Mouse (Mus musculus): ENCODE results near the gene Ndufa3. TPM values are rescaled to one million over a fixed set of nuclear protein-coding genes. Genes with fewer than 3 reads are reported as not detected.
"Not testable (repeated sequence)": the region's sequence is repeated elsewhere in the genome, so short reads cannot be mapped to it uniquely, and the experiment has no call there.

The Ndufa3 gene
- polyA plus RNA-seq (2015; fragmentation: Nextera tagmentation; extraction: Ambion mirVana) = 375 and 400 TPM in 2 replicates

- Histone ChIP-seq H3K4me1 (ENCODE audit: control insufficient read depth, insufficient read depth, low read length) (peaks cover 11% of the 10 kb centered on the region), H3K4me2 (ENCODE audit: low read length) (peak within 1 kb of the TSS; percentile 69), H3K36me3 (ENCODE audit: control insufficient read depth, insufficient read depth, low read length) (peaks cover 12% of the 10 kb centered on the region), H3K9ac (ENCODE audit: low read depth, low read length) (peak within 1 kb of the TSS; percentile 83), H3K27ac (ENCODE audit: low read length) (peak within 1 kb of the TSS; percentile 80), H3K4me3 (ENCODE audit: low read depth, low read length) (peak within 1 kb of the TSS; percentile 82), H3K27me3 (ENCODE audit: control insufficient read depth, insufficient read depth, low read depth, low read length) (no peaks in the 10 kb centered on the region), H3K9me3 (replicated peaks; ENCODE audit: control insufficient read depth, low read length, poor library complexity, severe bottlenecking) (no peaks in the 10 kb centered on the region)
- WGBS = 1% methylated on average over 30 of the region's 32 CpGs
- peak; percentile 96 for ATAC-seq
These were observed at the start of gene Ndufa3 for GRCm38 (mm10) chr7:3617242-3617995. Ndufa3 (plus strand) TSS chr7:3617373.

GRCm38 (mm10) chr7:3569725-3570124 lies 47.4 kb upstream of the Ndufa3 start:
- no peak for ATAC-seq
- H3K9ac ChIP-seq (ENCODE audit: low read depth, low read length) = no peak overlapping the region
- H3K4me1 ChIP-seq (ENCODE audit: control insufficient read depth, insufficient read depth, low read length) = no peaks in the 10 kb centered on the region
- no peak overlapping the region for H3K27ac ChIP-seq (ENCODE audit: low read length)
- no peaks in the 10 kb centered on the region for H3K36me3 ChIP-seq (ENCODE audit: control insufficient read depth, insufficient read depth, low read length)
- 75% methylated on average over 6 of the region's 6 CpGs for WGBS
- no peaks in the 10 kb centered on the region for H3K27me3 ChIP-seq (ENCODE audit: control insufficient read depth, insufficient read depth, low read depth, low read length)
- no peak overlapping the region for H3K4me2 ChIP-seq (ENCODE audit: low read length)
- H3K4me3 ChIP-seq (ENCODE audit: low read depth, low read length) = no peak overlapping the region
- H3K9me3 ChIP-seq (replicated peaks; ENCODE audit: control insufficient read depth, low read length, poor library complexity, severe bottlenecking) = no peaks in the 10 kb centered on the region

GRCm38 (mm10) chr7:3570580-3570979 lies 46.6 kb upstream of the Ndufa3 start:
- not testable (repeated sequence) for H3K9ac ChIP-seq (ENCODE audit: low read depth, low read length); ATAC-seq; H3K36me3 ChIP-seq (ENCODE audit: control insufficient read depth, insufficient read depth, low read length); H3K4me2 ChIP-seq (ENCODE audit: low read length); H3K4me1 ChIP-seq (ENCODE audit: control insufficient read depth, insufficient read depth, low read length); H3K4me3 ChIP-seq (ENCODE audit: low read depth, low read length); H3K9me3 ChIP-seq (replicated peaks; ENCODE audit: control insufficient read depth, low read length, poor library complexity, severe bottlenecking); H3K27ac ChIP-seq (ENCODE audit: low read length); H3K27me3 ChIP-seq (ENCODE audit: control insufficient read depth, insufficient read depth, low read depth, low read length)
- WGBS = 96% methylated on average over 3 of the region's 3 CpGs

GRCm38 (mm10) chr7:3571847-3572246 lies 45.3 kb upstream of the Ndufa3 start:
- Histone ChIP-seq H3K4me1 (ENCODE audit: control insufficient read depth, insufficient read depth, low read length) (no peaks in the 10 kb centered on the region), H3K4me2 (ENCODE audit: low read length) (no peak overlapping the region), H3K27me3 (ENCODE audit: control insufficient read depth, insufficient read depth, low read depth, low read length) (no peaks in the 10 kb centered on the region), H3K36me3 (ENCODE audit: control insufficient read depth, insufficient read depth, low read length) (no peaks in the 10 kb centered on the region), H3K9ac (ENCODE audit: low read depth, low read length) (no peak overlapping the region), H3K9me3 (replicated peaks; ENCODE audit: control insufficient read depth, low read length, poor library complexity, severe bottlenecking) (no peaks in the 10 kb centered on the region), H3K4me3 (ENCODE audit: low read depth, low read length) (no peak overlapping the region), H3K27ac (ENCODE audit: low read length) (no peak overlapping the region)
- 73% methylated on average over 1 of the region's 1 CpGs for WGBS
- ATAC-seq = no peak

- ATAC-seq = no peak
- Histone ChIP-seq H3K27ac (ENCODE audit: low read length) (no peak overlapping the region), H3K9me3 (replicated peaks; ENCODE audit: control insufficient read depth, low read length, poor library complexity, severe bottlenecking) (no peaks in the 10 kb centered on the region), H3K4me1 (ENCODE audit: control insufficient read depth, insufficient read depth, low read length) (no peaks in the 10 kb centered on the region), H3K4me2 (ENCODE audit: low read length) (no peak overlapping the region), H3K27me3 (ENCODE audit: control insufficient read depth, insufficient read depth, low read depth, low read length) (no peaks in the 10 kb centered on the region), H3K4me3 (ENCODE audit: low read depth, low read length) (no peak overlapping the region), H3K36me3 (ENCODE audit: control insufficient read depth, insufficient read depth, low read length) (no peaks in the 10 kb centered on the region), H3K9ac (ENCODE audit: low read depth, low read length) (no peak overlapping the region)
- 62% methylated on average over 5 of the region's 5 CpGs for WGBS
These were observed 43.0 kb upstream of the Ndufa3 start for GRCm38 (mm10) chr7:3574216-3574615.

GRCm38 (mm10) chr7:3576354-3577124 lies 40.6 kb upstream of the Ndufa3 start:
- WGBS = 80% methylated on average over 5 of the region's 5 CpGs

GRCm38 (mm10) chr7:3578196-3578595 lies 39.0 kb upstream of the Ndufa3 start:
- Histone ChIP-seq H3K9ac (ENCODE audit: low read depth, low read length) (no peak overlapping the region), H3K36me3 (ENCODE audit: control insufficient read depth, insufficient read depth, low read length) (no peaks in the 10 kb centered on the region)

More at GRCm38 (mm10) chr7:3576354-3577124, 40.6 kb upstream of the Ndufa3 start:
- no peak overlapping the region for H3K4me2 ChIP-seq (ENCODE audit: low read length)
- H3K27ac ChIP-seq (ENCODE audit: low read length) = no peak overlapping the region
- no peaks in the 10 kb centered on the region for H3K4me1 ChIP-seq (ENCODE audit: control insufficient read depth, insufficient read depth, low read length)
- H3K9ac ChIP-seq (ENCODE audit: low read depth, low read length) = no peak overlapping the region
- no peak for ATAC-seq
- H3K36me3 ChIP-seq (ENCODE audit: control insufficient read depth, insufficient read depth, low read length) = no peaks in the 10 kb centered on the region
- no peaks in the 10 kb centered on the region for H3K9me3 ChIP-seq (replicated peaks; ENCODE audit: control insufficient read depth, low read length, poor library complexity, severe bottlenecking)
- no peak overlapping the region for H3K4me3 ChIP-seq (ENCODE audit: low read depth, low read length)
- no peaks in the 10 kb centered on the region for H3K27me3 ChIP-seq (ENCODE audit: control insufficient read depth, insufficient read depth, low read depth, low read length)

GRCm38 (mm10) chr7:3578952-3579546 lies 38.1 kb upstream of the Ndufa3 start:
- WGBS = 73% methylated on average over 6 of the region's 6 CpGs
- H3K9me3 ChIP-seq (replicated peaks; ENCODE audit: control insufficient read depth, low read length, poor library complexity, severe bottlenecking) = no peaks in the 10 kb centered on the region
- no peak for ATAC-seq

More at GRCm38 (mm10) chr7:3578196-3578595, 39.0 kb upstream of the Ndufa3 start:
- Histone ChIP-seq H3K27ac (ENCODE audit: low read length) (no peak overlapping the region), H3K4me2 (ENCODE audit: low read length) (no peak overlapping the region), H3K27me3 (ENCODE audit: control insufficient read depth, insufficient read depth, low read depth, low read length) (no peaks in the 10 kb centered on the region), H3K4me3 (ENCODE audit: low read depth, low read length) (no peak overlapping the region), H3K4me1 (ENCODE audit: control insufficient read depth, insufficient read depth, low read length) (no peaks in the 10 kb centered on the region), H3K9me3 (replicated peaks; ENCODE audit: control insufficient read depth, low read length, poor library complexity, severe bottlenecking) (no peaks in the 10 kb centered on the region)
- WGBS = 75% methylated on average over 2 of the region's 2 CpGs
- no peak for ATAC-seq

GRCm38 (mm10) chr7:3580029-3580428 lies 37.1 kb upstream of the Ndufa3 start:
- Histone ChIP-seq H3K27me3 (ENCODE audit: control insufficient read depth, insufficient read depth, low read depth, low read length) (no peaks in the 10 kb centered on the region), H3K4me2 (ENCODE audit: low read length) (no peak overlapping the region), H3K36me3 (ENCODE audit: control insufficient read depth, insufficient read depth, low read length) (no peaks in the 10 kb centered on the region), H3K27ac (ENCODE audit: low read length) (no peak overlapping the region), H3K9me3 (replicated peaks; ENCODE audit: control insufficient read depth, low read length, poor library complexity, severe bottlenecking) (no peaks in the 10 kb centered on the region), H3K4me3 (ENCODE audit: low read depth, low read length) (no peak overlapping the region), H3K9ac (ENCODE audit: low read depth, low read length) (no peak overlapping the region), H3K4me1 (ENCODE audit: control insufficient read depth, insufficient read depth, low read length) (no peaks in the 10 kb centered on the region)
- 68% methylated on average over 2 of the region's 2 CpGs for WGBS
- no peak for ATAC-seq

More at GRCm38 (mm10) chr7:3578952-3579546, 38.1 kb upstream of the Ndufa3 start:
- no peak overlapping the region for H3K9ac ChIP-seq (ENCODE audit: low read depth, low read length)
- H3K4me1 ChIP-seq (ENCODE audit: control insufficient read depth, insufficient read depth, low read length) = no peaks in the 10 kb centered on the region
- no peaks in the 10 kb centered on the region for H3K27me3 ChIP-seq (ENCODE audit: control insufficient read depth, insufficient read depth, low read depth, low read length)
- no peak overlapping the region for H3K27ac ChIP-seq (ENCODE audit: low read length)
- H3K36me3 ChIP-seq (ENCODE audit: control insufficient read depth, insufficient read depth, low read length) = no peaks in the 10 kb centered on the region
- H3K4me2 ChIP-seq (ENCODE audit: low read length) = no peak overlapping the region
- no peak overlapping the region for H3K4me3 ChIP-seq (ENCODE audit: low read depth, low read length)

Data from midbrain, embryonic 16.5 days (tissue).